Mouse (Mus musculus) hindlimb bud, embryonic 11.5 days (tissue): ENCODE measurements around the gene Galp.
"Not testable (repeated sequence)": the region's sequence is repeated elsewhere in the genome, so short reads cannot be mapped to it uniquely, and the experiment has no call there.

Experiments used
- DNase-seq: peaks from one replicate; pipeline ENCODE4 v3.0.0-alpha.2; 2012; ENCODE audit warnings: low read depth, low spot score; ENCODE audit errors: extremely low spot score

Galp gene

GRCm38 (mm10) chr7:6254451-6254850 lies 57.6 kb downstream of the Galp start:
- no peak for DNase-seq

DNA sequence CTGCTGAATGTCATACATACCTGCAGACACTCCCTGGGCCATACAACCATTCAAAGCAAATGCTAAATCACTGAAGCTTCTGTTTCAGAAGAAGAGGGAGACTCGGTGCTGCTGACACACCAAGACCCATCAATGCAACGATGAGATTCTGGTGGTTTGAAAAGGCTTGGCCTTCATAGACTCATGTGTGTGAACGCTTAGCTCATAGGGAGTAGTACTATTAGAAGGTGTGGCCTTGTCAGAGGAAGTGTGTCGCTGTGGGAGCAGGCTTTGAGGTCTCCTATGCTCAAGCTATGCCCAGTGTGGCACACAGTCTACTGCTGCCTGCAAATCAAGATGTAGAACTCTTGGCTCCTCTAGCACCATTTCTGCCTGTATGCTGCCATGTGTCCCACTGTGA lies 60.5 kb downstream of the Galp start:
- DNase-seq, result no peak

- no peak for DNase-seq
Observed at GRCm38 (mm10) chr7:6258232-6259220, 61.6 kb downstream of the Galp start.

- not testable (repeated sequence) for DNase-seq
Observed at GRCm38 (mm10) chr7:6260004-6260403, 63.1 kb downstream of the Galp start.

- no peak for DNase-seq
Observed at GRCm38 (mm10) chr7:6262120-6262519, 65.2 kb downstream of the Galp start.

GRCm38 (mm10) chr7:6262984-6263383 lies 66.1 kb downstream of the Galp start:
- no peak for DNase-seq

DNA sequence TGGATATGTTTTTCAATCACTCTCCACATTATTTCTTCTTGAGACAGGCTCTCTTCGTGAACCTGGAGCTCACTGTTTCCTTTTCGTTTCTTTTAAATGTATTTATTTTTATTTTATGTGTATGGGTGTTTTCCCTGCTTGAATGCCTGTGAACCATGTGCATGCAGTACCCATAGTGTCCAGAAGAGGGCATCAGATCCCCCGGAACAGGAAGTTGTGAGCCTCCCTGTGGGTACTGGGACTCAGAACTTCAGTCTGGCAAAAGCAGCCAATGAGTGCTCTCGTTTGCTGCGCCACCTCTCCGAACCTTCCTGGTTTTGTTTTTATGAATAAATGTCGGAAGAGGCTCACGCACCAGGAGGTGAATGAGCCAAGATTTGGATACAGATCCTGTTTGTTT lies 68.8 kb downstream of the Galp start:
- no peak for DNase-seq
